Mouse (Mus musculus) stomach, postnatal 0 days (tissue): ENCODE measurements around the gene Klhl35.

Experiments
- CTCF ChIP-seq: IDR thresholded peaks from 2 replicates; pipeline ENCODE4 v1.5.1; 2016; ENCODE audit warnings: antibody characterized with exemption, low read depth, mild to moderate bottlenecking, moderate library complexity
- EP300 ChIP-seq: optimal IDR thresholded peaks from 2 replicates; pipeline ENCODE3; 2016; ENCODE audit warnings: antibody characterized with exemption

GRCm38 (mm10) chr7:99450703-99451102 lies 15.1 kb upstream of the Klhl35 start:
- TF ChIP-seq CTCF: peak; percentile 97
- TF ChIP-seq EP300: no peak
